Mouse (Mus musculus): ENCODE data around the gene Sgms1.

Gene Sgms1

DNA sequence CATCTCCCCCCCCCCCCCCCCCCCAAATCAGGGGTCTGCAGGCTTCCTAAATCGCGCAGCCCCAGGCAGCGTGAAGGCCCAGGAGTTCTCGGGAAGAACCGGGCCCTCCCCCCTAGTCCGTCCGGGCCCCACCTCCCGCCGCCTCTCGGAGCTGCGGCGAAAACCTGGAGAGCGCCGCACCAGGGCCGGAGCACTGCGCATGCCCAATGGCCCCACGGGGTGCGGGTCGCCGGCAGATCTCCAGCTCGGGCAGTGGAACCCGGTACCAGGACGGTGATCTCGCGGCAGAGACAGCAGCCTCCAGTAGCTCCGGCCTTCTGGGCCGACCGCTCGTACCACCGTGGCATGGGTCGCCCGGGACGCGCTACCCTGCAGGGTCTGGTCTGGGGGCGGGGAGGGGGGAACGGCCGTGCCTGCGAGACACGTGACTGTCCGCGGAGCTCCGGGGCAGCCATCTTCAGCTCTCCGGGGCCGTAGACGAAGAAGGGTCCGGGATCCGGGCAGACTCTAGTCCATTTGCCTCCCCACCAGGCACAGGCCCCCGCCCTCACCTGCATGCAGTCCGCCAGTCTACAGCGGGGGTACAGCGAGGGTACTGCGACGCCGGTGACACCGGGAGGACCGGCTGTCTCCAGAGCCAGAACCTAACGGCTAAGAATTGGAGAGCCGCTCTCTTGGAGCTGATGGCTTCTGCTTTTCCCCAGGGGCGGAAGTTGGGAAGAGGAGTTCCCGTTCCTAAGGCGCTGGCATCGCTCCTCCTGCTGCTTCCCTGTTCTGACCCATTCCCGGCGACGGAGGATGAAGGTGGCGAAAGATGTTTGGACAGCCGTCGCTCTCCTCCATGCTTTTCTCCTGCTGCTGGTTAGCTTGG lies at the start of gene Sgms1:
TSS of gene Sgms1 (minus strand) at position 714 of the 871 bp plus-strand sequence.
- no peak for TF ChIP-seq GATA4 (IDR thresholded peaks at IDR 0.05; ENCODE audit: insufficient replicate concordance, low read length)

DNA sequence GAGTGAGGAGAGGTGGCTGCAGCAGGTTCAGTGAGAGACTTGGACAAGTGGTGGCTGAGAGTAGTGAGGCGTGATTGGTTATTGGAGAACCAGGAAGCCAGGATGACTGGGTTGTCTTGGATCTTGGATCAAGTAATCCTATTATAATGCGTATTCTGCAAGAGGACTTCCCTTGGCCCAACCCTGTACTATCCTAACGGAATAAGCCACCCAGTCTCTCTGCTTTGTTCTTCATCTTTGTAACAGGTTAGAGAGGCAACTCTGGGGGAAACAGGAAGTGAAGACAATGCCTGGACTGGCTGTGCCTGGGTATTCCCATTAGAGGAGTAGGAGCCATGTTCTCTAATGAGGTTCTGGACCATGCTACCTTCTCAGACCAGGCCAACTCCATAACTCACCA lies 36.3 kb upstream of the Sgms1 start:
- TF ChIP-seq GATA4 (IDR thresholded peaks at IDR 0.05; ENCODE audit: insufficient replicate concordance, low read length): no peak

GRCm38 (mm10) chr19:32424706-32425105 lies 35.2 kb upstream of the Sgms1 start:
- no peak for TF ChIP-seq GATA4 (IDR thresholded peaks at IDR 0.05; ENCODE audit: insufficient replicate concordance, low read length)

- no peak for TF ChIP-seq GATA4 (IDR thresholded peaks at IDR 0.05; ENCODE audit: insufficient replicate concordance, low read length)
These were observed 29.6 kb upstream of the Sgms1 start for GRCm38 (mm10) chr19:32419069-32419468.

DNA sequence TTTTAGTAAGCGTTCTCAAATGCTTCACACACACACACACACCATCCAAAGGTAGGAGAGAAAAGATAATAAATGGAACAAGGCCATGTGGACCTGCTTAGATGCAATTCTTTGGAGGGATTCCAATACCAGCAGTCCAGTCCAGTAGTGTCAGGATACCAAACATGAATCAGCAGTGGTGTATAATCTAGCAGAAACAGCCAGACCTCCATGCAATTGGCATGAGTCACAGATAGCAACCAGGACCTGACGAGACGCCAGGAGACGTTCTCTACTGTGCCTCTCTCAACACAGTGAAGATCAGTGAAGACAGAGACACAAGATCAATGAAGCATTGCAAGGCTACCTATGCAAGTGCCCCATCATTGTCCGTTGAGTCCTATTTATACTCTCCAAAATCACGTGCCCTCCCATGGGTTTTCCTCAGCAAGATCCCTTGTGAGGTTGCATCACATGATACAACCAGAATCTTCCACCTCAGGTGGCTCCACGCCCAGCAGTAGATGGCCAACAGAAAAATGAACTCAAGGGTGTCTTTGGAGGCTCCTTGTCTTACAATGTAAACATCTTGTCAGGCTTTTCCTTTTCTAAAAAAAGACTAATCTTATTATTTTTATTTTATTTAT lies 27.3 kb upstream of the Sgms1 start:
- TF ChIP-seq GATA4 (IDR thresholded peaks at IDR 0.05; ENCODE audit: insufficient replicate concordance, low read length): no peak

DNA sequence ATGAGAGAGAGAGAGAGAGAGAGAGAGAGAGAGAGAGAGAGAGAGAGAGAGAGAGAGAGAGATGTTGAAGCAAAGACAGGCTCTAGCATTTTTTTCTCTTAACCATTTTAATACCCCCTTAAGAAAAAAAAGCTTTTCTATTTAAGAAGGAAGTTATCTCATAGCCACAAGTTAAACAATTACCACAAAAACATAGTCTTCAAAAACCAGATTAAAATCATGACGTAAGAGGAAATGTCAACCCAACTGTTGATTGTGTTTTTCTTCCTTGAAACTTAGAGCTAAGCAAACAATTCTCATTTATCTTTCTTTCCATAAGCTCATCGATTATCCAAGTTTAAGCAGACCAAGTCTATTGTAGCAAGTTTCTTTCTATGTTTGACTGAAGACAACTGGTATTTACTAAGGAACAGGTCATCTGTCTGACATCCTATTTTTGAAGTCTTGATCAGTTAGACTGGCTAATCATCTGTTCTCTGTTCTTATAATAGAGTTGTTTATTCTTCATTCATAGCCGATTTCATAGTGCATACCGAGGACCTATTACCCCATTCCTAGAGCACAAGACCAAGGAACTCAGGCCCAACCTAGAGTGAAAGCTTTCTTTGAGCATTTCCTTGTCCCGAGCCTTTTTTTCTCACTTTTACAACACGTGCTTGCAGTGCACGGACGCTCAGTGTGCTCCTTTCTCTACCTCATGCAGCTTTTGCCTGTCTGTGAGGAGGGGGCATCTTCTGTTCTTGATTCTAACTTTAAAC lies 20.3 kb upstream of the Sgms1 start:
- TF ChIP-seq GATA4 (IDR thresholded peaks at IDR 0.05; ENCODE audit: insufficient replicate concordance, low read length): no peak

GRCm38 (mm10) chr19:32406717-32407116 lies 17.2 kb upstream of the Sgms1 start:
- TF ChIP-seq GATA4 (IDR thresholded peaks at IDR 0.05; ENCODE audit: insufficient replicate concordance, low read length): no peak

GRCm38 (mm10) chr19:32404386-32404785 lies 14.9 kb upstream of the Sgms1 start:
- TF ChIP-seq GATA4 (IDR thresholded peaks at IDR 0.05; ENCODE audit: insufficient replicate concordance, low read length): no peak

DNA sequence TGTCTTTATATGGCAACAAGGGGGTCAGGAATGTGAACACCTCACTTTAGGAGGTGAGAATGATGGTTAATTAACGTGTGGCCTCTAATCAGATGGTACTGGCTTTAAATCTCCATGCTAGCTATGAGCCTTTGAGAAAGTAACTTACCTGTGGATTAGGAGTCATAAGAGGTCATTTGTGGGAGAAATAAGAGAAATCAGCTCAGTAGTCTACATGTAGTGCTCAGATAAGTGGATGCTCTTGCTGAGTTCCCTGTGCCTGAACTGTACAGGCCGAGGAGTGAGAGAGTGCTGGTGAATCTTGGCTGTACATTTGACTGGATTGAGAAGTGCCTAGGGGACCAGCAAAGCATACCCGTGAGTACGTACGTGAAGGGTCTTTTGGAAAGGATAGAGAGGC lies 14.3 kb upstream of the Sgms1 start:
- no peak for TF ChIP-seq GATA4 (IDR thresholded peaks at IDR 0.05; ENCODE audit: insufficient replicate concordance, low read length)

GRCm38 (mm10) chr19:32398491-32398890 lies 9.0 kb upstream of the Sgms1 start:
- TF ChIP-seq GATA4 (IDR thresholded peaks at IDR 0.05; ENCODE audit: insufficient replicate concordance, low read length): no peak

DNA sequence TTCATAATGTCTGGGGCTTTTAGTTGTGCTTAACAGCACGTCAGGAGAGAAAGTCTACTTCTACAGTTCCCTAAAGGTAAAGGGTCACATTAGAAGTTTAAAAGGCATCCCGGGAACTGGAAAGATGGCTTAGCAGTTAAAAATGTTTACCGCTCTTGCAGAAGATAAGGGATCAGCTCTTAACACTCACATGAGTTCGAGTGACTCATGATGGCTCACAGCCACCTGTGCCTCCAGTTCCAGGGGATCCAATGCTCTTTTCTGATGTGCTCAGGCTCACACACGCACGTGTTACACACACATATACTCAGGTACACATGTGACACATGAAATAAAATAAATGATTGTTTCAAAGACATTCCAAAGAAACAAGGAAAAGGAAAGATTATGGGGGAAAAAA lies 6.8 kb upstream of the Sgms1 start:
- TF ChIP-seq GATA4 (IDR thresholded peaks at IDR 0.05; ENCODE audit: insufficient replicate concordance, low read length): no peak

DNA sequence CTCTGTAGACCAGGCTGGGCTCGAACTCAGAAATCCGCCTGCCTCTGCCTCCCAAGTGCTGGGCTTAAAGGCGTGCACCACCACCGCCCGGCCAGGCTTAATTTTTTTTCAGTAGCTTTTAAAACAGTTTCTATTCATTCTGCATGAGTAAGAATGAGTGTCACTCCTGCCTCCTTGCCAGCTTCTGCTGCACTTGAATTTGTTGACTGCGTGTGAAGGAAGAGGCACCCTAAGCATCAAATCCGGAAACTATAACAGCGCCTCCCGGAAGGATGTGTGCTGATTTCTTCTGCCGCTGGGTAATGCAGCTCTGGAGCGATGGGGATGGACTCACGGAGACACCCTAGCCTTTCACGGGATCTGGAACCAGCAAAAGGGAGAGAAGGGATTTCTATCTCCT lies 5.3 kb upstream of the Sgms1 start:
- TF ChIP-seq GATA4 (IDR thresholded peaks at IDR 0.05; ENCODE audit: insufficient replicate concordance, low read length): no peak

DNA sequence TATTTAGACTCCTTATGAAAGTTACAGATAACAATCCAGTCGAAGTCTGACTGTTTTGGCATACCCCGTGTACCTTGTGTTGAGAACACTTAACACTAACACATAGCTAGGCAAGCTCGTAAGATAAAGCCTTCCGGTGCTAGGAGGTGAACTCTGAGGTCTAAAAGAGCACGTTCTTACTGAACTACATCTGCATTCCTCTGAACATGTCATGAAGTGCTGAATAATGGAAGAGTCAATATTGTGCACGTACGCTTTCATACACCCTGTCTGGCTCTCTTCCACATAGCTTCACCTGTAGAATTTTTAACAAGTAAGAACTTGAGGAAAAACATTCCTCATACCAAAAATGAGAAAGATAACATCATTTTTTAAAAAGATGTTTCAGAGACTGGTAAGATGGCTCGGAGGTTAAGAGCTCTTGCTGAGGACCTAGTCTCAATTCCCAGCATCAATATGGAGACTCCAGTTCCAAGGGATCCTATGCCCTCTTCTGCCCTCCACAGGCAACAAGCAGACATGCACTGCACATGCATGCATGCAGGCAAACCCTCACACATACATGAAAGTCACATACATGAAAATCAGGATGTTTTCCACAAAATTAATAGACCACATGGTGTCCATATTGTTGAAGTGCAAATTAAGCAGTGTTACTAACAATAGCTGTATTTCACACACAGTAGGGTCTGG lies 4.4 kb upstream of the Sgms1 start:
- no peak for TF ChIP-seq GATA4 (IDR thresholded peaks at IDR 0.05; ENCODE audit: insufficient replicate concordance, low read length)

DNA sequence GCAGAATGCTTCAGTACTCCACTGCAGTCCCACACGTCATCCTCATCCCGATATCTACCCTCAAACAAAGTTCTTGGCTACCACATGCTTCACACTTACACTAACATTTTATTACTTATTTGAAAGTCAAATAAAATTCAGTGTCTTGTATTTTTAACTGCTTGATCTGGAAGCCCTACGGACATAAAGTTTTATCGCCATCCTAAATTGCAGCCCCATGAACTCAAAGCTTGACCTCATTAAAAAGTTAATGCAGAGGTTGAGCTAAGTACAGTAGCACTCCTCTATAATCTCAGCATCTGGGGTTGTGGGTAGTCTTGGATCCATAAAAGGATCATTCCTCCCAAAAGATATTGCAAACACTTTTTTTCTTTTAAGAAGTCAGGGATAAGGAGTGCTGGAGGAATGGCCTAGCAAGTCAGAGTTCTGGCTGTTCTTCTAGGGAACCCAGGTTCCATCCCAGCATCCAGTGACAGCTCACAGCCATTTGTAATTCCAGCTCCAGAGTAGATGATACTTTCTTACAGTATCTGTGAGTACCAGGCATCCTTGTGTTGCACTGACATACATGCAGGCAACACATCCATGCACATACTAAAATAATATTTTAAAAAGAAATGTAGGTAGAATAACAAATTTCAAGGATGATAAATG lies 3.7 kb upstream of the Sgms1 start:
- no peak for TF ChIP-seq GATA4 (IDR thresholded peaks at IDR 0.05; ENCODE audit: insufficient replicate concordance, low read length)

DNA sequence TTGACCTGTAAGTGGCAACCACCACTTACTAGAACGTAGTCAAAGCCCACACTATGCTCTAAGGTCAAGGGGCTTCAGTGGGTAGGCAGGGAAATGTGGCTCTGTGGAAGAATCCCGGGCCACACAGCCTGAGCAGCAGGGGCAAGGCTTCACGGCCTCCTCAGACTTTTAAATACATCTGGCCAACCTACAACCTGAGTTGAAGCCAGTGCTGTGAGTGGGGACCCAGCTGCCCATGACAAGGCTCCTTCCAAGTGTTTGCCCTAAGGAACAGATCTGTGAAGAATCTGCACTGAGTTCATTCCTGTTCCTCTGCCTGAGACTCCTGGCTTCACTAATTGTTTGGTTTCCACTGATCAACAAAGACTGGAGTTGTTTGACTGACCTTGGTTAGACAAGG lies 1.9 kb upstream of the Sgms1 start:
- no peak for TF ChIP-seq GATA4 (IDR thresholded peaks at IDR 0.05; ENCODE audit: insufficient replicate concordance, low read length)
